Mouse (Mus musculus) left cerebral cortex, postnatal 4 days (tissue): ENCODE measurements around the gene Spc25. TPM values are rescaled to one million over a fixed set of nuclear protein-coding genes. Genes with fewer than 3 reads are reported as not detected.

Experiments used
- DNase-seq: peaks from one replicate; pipeline ENCODE4 v3.0.0-alpha.2; 2022
- intact Hi-C: fragments of 180-260 bp; cut with DNase I; formaldehyde crosslinking; loops from one replicate; pipeline ENCODE4 v1.15.1; 2025
- total RNA-seq, 2 experiments: library from RNA; stranded (reverse); gene quantifications; 2 replicates each; pipeline ENCODE4 v1.2.3; 2021

Spc25 gene
- total RNA-seq, result 1 to 10 TPM; 6.8 to 7.9 TPM

- intact Hi-C loops, result no loop called here
- DNase-seq, result peak; percentile 89
Measured at GRCm38 (mm10) chr2:69205791-69206351, at the start of gene Spc25. TSS of gene Spc25 (minus strand) at chr2:69206194.

GRCm38 (mm10) chr2:69248221-69248755 lies 42.3 kb upstream of the Spc25 start:
- intact Hi-C loops, result no loop called here

GRCm38 (mm10) chr2:69247081-69247480 lies 41.1 kb upstream of the Spc25 start:
- no peak for DNase-seq
- intact Hi-C loops, result no loop called here

More at GRCm38 (mm10) chr2:69248221-69248755, 42.3 kb upstream of the Spc25 start:
- peak; percentile 4 for DNase-seq

- DNase-seq, result peak; percentile 29
Measured at GRCm38 (mm10) chr2:69244924-69245323, 38.9 kb upstream of the Spc25 start.

GRCm38 (mm10) chr2:69239315-69239714 lies 33.3 kb upstream of the Spc25 start:
- DNase-seq, result no peak
- intact Hi-C loops, result no loop called here

More at GRCm38 (mm10) chr2:69244924-69245323, 38.9 kb upstream of the Spc25 start:
- intact Hi-C loops, result no loop called here

- no peak for DNase-seq
- intact Hi-C loops, result no loop called here
Measured at GRCm38 (mm10) chr2:69234976-69235678, 29.1 kb upstream of the Spc25 start.

- no peak for DNase-seq
Measured at GRCm38 (mm10) chr2:69232101-69232500, 26.1 kb upstream of the Spc25 start.

GRCm38 (mm10) chr2:69230137-69230536 lies 24.1 kb upstream of the Spc25 start:
- intact Hi-C loops, result no loop called here
- no peak for DNase-seq

More at GRCm38 (mm10) chr2:69232101-69232500, 26.1 kb upstream of the Spc25 start:
- intact Hi-C loops, result no loop called here

- DNase-seq, result no peak
- intact Hi-C loops, result no loop called here
Measured at GRCm38 (mm10) chr2:69228635-69229034, 22.6 kb upstream of the Spc25 start.

- DNase-seq, result no peak
- intact Hi-C loops, result no loop called here
Measured at GRCm38 (mm10) chr2:69226876-69227275, 20.9 kb upstream of the Spc25 start.

- intact Hi-C loops, result no loop called here
- DNase-seq, result no peak
Measured at GRCm38 (mm10) chr2:69224724-69225123, 18.7 kb upstream of the Spc25 start.

GRCm38 (mm10) chr2:69222815-69223214 lies 16.8 kb upstream of the Spc25 start:
- no peak for DNase-seq
- intact Hi-C loops, result no loop called here

GRCm38 (mm10) chr2:69221868-69222416 lies 15.9 kb upstream of the Spc25 start:
- intact Hi-C loops, result no loop called here
- DNase-seq, result no peak

- DNase-seq, result no peak
- intact Hi-C loops, result no loop called here
Measured at GRCm38 (mm10) chr2:69215242-69215641, 9.2 kb upstream of the Spc25 start.

- no peak for DNase-seq
- intact Hi-C loops, result no loop called here
Measured at GRCm38 (mm10) chr2:69212652-69213051, 6.7 kb upstream of the Spc25 start.

- intact Hi-C loops, result no loop called here
- no peak for DNase-seq
Measured at GRCm38 (mm10) chr2:69210773-69211172, 4.8 kb upstream of the Spc25 start, which contains the start of gene G6pc2. TSS of gene G6pc2 (plus strand) at chr2:69211073.

GRCm38 (mm10) chr2:69209684-69210083 lies 3.7 kb upstream of the Spc25 start:
- DNase-seq, result no peak
- intact Hi-C loops, result no loop called here

- intact Hi-C loops, result no loop called here
- no peak for DNase-seq
Measured at GRCm38 (mm10) chr2:69206523-69206922, 529 bp upstream of the Spc25 start.

- intact Hi-C loops, result no loop called here
- DNase-seq, result no peak
Measured at GRCm38 (mm10) chr2:69205185-69205584, 809 bp downstream of the Spc25 start.

GRCm38 (mm10) chr2:69193555-69193954 lies 12.4 kb downstream of the Spc25 start:
- intact Hi-C loops, result no loop called here
- no peak for DNase-seq

GRCm38 (mm10) chr2:69191059-69191458 lies 14.9 kb downstream of the Spc25 start:
- intact Hi-C loops, result no loop called here
- no peak for DNase-seq

GRCm38 (mm10) chr2:69189222-69189621 lies 16.8 kb downstream of the Spc25 start:
- no peak for DNase-seq
- intact Hi-C loops, result no loop called here
